ENCODE assay signal across 9 mouse cellular contexts in the genomic region with DNA sequence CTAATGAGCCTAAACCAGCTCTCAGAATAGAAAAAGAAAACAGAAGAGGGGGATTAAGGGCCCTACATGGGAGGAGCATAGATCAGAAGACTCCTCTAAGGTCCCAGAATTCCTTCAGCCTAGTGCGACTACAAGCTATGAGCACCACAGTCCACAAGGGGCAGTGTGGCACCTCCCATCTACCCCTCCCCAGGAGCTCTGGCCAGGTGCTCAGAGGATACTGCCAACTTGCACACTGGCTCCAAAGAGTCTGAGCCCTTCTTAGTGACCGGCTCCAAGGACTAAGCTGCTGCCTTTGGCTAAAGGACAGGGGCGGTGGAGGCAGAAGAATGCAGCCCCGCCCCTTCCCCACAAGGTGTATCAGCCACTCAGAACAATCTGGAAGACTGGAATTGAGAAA.
A peak's percentile ranks its signal among the peaks of the same experiment; 100 is the strongest.
DNase-seq lines count a peak whose midpoint lies in the region; ATAC-seq and TF ChIP-seq lines count a peak whose summit lies in the region.
"Had no signal": no experiment of that assay in that cellular context is flagged by ENCODE, and none has a peak within 500 bp of the region (broad histone marks: within the 10 kb centered on the region; RNA-seq: fewer than 3 reads in every experiment).

No protein-coding gene starts in this region.

- H3K27ac ChIP-seq in liver, embryonic 12.5 days = no peak overlapping the region
- H3K27ac ChIP-seq in embryonic facial prominence, embryonic 10.5 days (replicated peaks) = peak overlapping the region; percentile 60; the same call in 1 of the 2 replicates
- H3K27ac ChIP-seq in midbrain, embryonic 10.5 days (replicated peaks) = peak overlapping the region; percentile 82
- no peak overlapping the region for H3K27ac ChIP-seq in thymus, adult 2 months (ENCODE audit: control insufficient read depth, insufficient read depth, low read length)
- H3K27ac ChIP-seq: macrophage had no signal

- ATAC-seq in liver, embryonic 12.5 days = no peak

- H3K4me1 ChIP-seq in liver, embryonic 12.5 days = peaks cover 6% of the 10 kb centered on the region; the same call in 1 of the 2 replicates
- H3K4me1 ChIP-seq in embryonic facial prominence, embryonic 10.5 days = peaks cover 75% of the 10 kb centered on the region
- peaks cover 98% of the 10 kb centered on the region for H3K4me1 ChIP-seq in midbrain, embryonic 10.5 days
- H3K4me1 ChIP-seq in thymus, adult 2 months (replicated peaks; ENCODE audit: control insufficient read depth, insufficient read depth, low read length) = peaks cover 12% of the 10 kb centered on the region

- no peak overlapping the region for H3K9ac ChIP-seq in liver, embryonic 12.5 days

- no peak overlapping the region for H3K4me3 ChIP-seq in liver, embryonic 12.5 days
- no peak overlapping the region for H3K4me3 ChIP-seq in embryonic facial prominence, embryonic 10.5 days
- H3K4me3 ChIP-seq in midbrain, embryonic 10.5 days = no peak overlapping the region
- H3K4me3 ChIP-seq in thymus, adult 2 months (ENCODE audit: control insufficient read depth, insufficient read depth, low read length) = no peak overlapping the region

- DNase-seq in liver = peak; percentile 38
- DNase-seq in WW6 (ENCODE audit: low read depth, low spot score) = peak; percentile 63
- DNase-seq in embryonic facial prominence, embryonic 10.5 days (ENCODE audit: low spot score) = peak; percentile 71
- peak; percentile 75 to 81 for DNase-seq in heart, postnatal 10 days
- peak; percentile 76 for DNase-seq in kidney, postnatal 10 days
- peak; percentile 47 for DNase-seq in midbrain, embryonic 10.5 days (ENCODE audit: low spot score)
- peak; percentile 65 for DNase-seq in thymus, adult 2 months

- intact Hi-C loops in heart, postnatal 10 days (cut with DNase I) = loop anchor here (10.0 kb wide), 1 partner anchor 258 kb away; no protein-coding TSS in a partner anchor

- 43% methylated on average over 4 of the region's 4 CpGs for WGBS in liver, embryonic 12.5 days (ENCODE audit: insufficient replicate concordance)
- WGBS in embryonic facial prominence, embryonic 10.5 days = 31% methylated on average over 4 of the region's 4 CpGs
- 24% methylated on average over 4 of the region's 4 CpGs for WGBS in midbrain, embryonic 10.5 days
- 70% methylated on average over 4 of the region's 4 CpGs for WGBS in thymus, adult 2 months

- no peaks in the 10 kb centered on the region; the same call in 1 of the 2 replicates for H3K36me3 ChIP-seq in liver, embryonic 12.5 days
- peaks cover 23% of the 10 kb centered on the region for H3K36me3 ChIP-seq in embryonic facial prominence, embryonic 10.5 days (replicated peaks)
- H3K36me3 ChIP-seq in midbrain, embryonic 10.5 days = peaks cover 32% of the 10 kb centered on the region
- H3K36me3 ChIP-seq in thymus, adult 2 months (ENCODE audit: control insufficient read depth, insufficient read depth, low read length) = no peaks in the 10 kb centered on the region

- TF ChIP-seq CTCF in thymus, adult 2 months (IDR thresholded peaks at IDR 0.05; ENCODE audit: borderline replicate concordance, control insufficient read depth, extremely low read depth, insufficient read depth, low read length, poor library complexity) = peak; percentile 68; the same call in 1 of the 2 replicates

- no peak overlapping the region for H3K4me2 ChIP-seq in liver, embryonic 12.5 days

- H3K27me3 ChIP-seq in liver, embryonic 12.5 days (replicated peaks) = no peaks in the 10 kb centered on the region
- no peaks in the 10 kb centered on the region for H3K27me3 ChIP-seq in embryonic facial prominence, embryonic 10.5 days (replicated peaks; ENCODE audit: low read depth, poor library complexity, severe bottlenecking)
- no peaks in the 10 kb centered on the region for H3K27me3 ChIP-seq in midbrain, embryonic 10.5 days (ENCODE audit: low read depth, poor library complexity, severe bottlenecking)
- no peaks in the 10 kb centered on the region for H3K27me3 ChIP-seq in thymus, adult 2 months (ENCODE audit: control insufficient read depth, insufficient read depth, low read length)

- H3K9me3 ChIP-seq in liver, embryonic 12.5 days (replicated peaks) = no peaks in the 10 kb centered on the region
- no peaks in the 10 kb centered on the region for H3K9me3 ChIP-seq in embryonic facial prominence, embryonic 10.5 days
- no peaks in the 10 kb centered on the region for H3K9me3 ChIP-seq in midbrain, embryonic 10.5 days (replicated peaks)

- TF ChIP-seq POLR2A in thymus, adult 2 months (IDR thresholded peaks at IDR 0.05; ENCODE audit: control insufficient read depth, extremely low read depth, insufficient read depth, low read length, poor library complexity) = no peak

Comparison
In these comparisons a context has a peak if more than half of its experiments do, and no peak if none do; other contexts are left out.
1. H3K27ac ChIP-seq: peak in embryonic facial prominence, embryonic 10.5 days (single experiment) and midbrain, embryonic 10.5 days (single experiment); none in liver, embryonic 12.5 days (single experiment) and thymus, adult 2 months (single experiment).
2. Peak in every context shown above with its lines, with median percentiles within 50 percentile points of each other: DNase-seq.